Mouse (Mus musculus) layer of hippocampus, postnatal 25 days (tissue): ENCODE measurements around the gene Tamm41. TPM values are rescaled to one million over a fixed set of nuclear protein-coding genes. Genes with fewer than 3 reads are reported as not detected.

Experiments used
- total RNA-seq, 2 experiments: library from RNA; stranded (reverse); gene quantifications; 2 replicates each; pipeline ENCODE4 v1.2.3; 2021

The Tamm41 gene
- total RNA-seq, 2 experiments from 2014 or later = 17.3 to 19.2 TPM

Other genes starting within 250 kb of the Tamm41 start
- gene Vgll4, start 67.9 kb downstream of the Tamm41 start, total RNA-seq = 10 to 100 TPM; 43.2 to 48.7 TPM
- gene Syn2, start 97.0 kb upstream of the Tamm41 start, total RNA-seq = 100 to 1,000 TPM; 590 to 635 TPM
- not detected for gene Gm17482, start 189.5 kb upstream of the Tamm41 start, total RNA-seq
- gene Timp4, start 214.3 kb upstream of the Tamm41 start, total RNA-seq = 10 to 100 TPM; 25.6 to 25.9 TPM